In the genomic region with DNA sequence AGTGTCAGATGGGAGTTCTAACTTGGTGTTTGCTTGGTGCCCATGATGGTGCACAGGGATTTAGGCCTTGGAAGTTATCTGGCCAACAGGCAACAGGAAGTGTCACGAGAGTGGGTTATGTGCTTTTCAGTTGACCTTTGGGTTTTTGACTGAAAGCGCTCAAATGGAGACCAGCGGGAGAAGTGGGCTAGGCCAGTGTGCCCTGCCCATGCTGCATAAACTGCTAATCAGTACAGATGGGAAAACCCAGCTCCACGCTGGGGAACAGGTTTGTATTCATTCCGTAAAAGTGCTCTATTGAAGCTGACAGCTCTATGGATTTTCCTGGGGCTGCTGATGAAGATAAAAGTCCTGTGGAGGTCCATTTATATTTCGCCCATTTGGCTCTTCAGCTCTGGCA, we compare ENCODE assay signal across 23 mouse cellular contexts. TPM values are rescaled to one million over a fixed set of nuclear protein-coding genes. Genes with fewer than 3 reads are reported as not detected.
DNase-seq lines count a peak whose midpoint lies in the region; ATAC-seq and TF ChIP-seq lines count a peak whose summit lies in the region.
"Had no signal": no experiment of that assay in that cellular context is flagged by ENCODE, and none has a peak within 500 bp of the region (broad histone marks: within the 10 kb centered on the region; RNA-seq: fewer than 3 reads in every experiment).

No protein-coding gene starts in this region.

- no peak overlapping the region for H3K4me2 ChIP-seq in liver, postnatal 0 days (ENCODE audit: low read depth, low read length)
- H3K4me2 ChIP-seq in liver, embryonic 11.5 days = no peak overlapping the region
- no peak overlapping the region for H3K4me2 ChIP-seq in intestine, embryonic 15.5 days (replicated peaks)
- H3K4me2 ChIP-seq in intestine, postnatal 0 days (replicated peaks; ENCODE audit: low read depth) = no peak overlapping the region
- no peak overlapping the region for H3K4me2 ChIP-seq in stomach, postnatal 0 days (replicated peaks; ENCODE audit: low read depth)
- H3K4me2 ChIP-seq: embryonic facial prominence, embryonic 12.5 days had no signal

- TF ChIP-seq EP300 in liver, postnatal 0 days (IDR thresholded peaks at IDR 0.05; ENCODE audit: low read depth) = no peak
- TF ChIP-seq EP300 in stomach, postnatal 0 days (optimal IDR thresholded peaks at IDR 0.05) = no peak

- H3K27me3 ChIP-seq in liver, postnatal 0 days (ENCODE audit: insufficient read depth, low read length) = no peaks in the 10 kb centered on the region
- H3K27me3 ChIP-seq in liver, embryonic 11.5 days (replicated peaks; ENCODE audit: control insufficient read depth, insufficient read depth, low read length) = no peaks in the 10 kb centered on the region
- no peaks in the 10 kb centered on the region for H3K27me3 ChIP-seq in intestine, embryonic 15.5 days (replicated peaks)
- H3K27me3 ChIP-seq in intestine, postnatal 0 days (replicated peaks; ENCODE audit: control insufficient read depth, insufficient read depth, low read length) = no peaks in the 10 kb centered on the region
- no peaks in the 10 kb centered on the region for H3K27me3 ChIP-seq in stomach, postnatal 0 days (ENCODE audit: control insufficient read depth, insufficient read depth, low read length)
- H3K27me3 ChIP-seq: embryonic facial prominence, embryonic 12.5 days; Patski had no signal

- no peak overlapping the region for H3K9ac ChIP-seq in liver, postnatal 0 days (replicated peaks)
- H3K9ac ChIP-seq in liver, embryonic 11.5 days (ENCODE audit: low read depth, low read length) = no peak overlapping the region
- H3K9ac ChIP-seq in intestine, embryonic 15.5 days = no peak overlapping the region
- no peak overlapping the region; the same call in 1 of the 2 replicates for H3K9ac ChIP-seq in intestine, postnatal 0 days (ENCODE audit: low read depth, low read length)
- no peak overlapping the region for H3K9ac ChIP-seq in stomach, postnatal 0 days (ENCODE audit: low read length)
- H3K9ac ChIP-seq: embryonic facial prominence, embryonic 12.5 days had no signal

- no peak for TF ChIP-seq CTCF in liver, postnatal 0 days (IDR thresholded peaks at IDR 0.05; ENCODE audit: low read depth)
- TF ChIP-seq CTCF in intestine, postnatal 0 days (IDR thresholded peaks at IDR 0.05; ENCODE audit: low read depth) = no peak
- TF ChIP-seq CTCF in stomach, postnatal 0 days (IDR thresholded peaks at IDR 0.05; ENCODE audit: low read depth) = no peak

- WGBS in liver, postnatal 0 days (ENCODE audit: insufficient replicate concordance) = 51% methylated on average over 6 of the region's 6 CpGs
- WGBS in liver, embryonic 11.5 days = 63% methylated on average over 6 of the region's 6 CpGs
- WGBS in intestine, embryonic 15.5 days = 61% methylated on average over 6 of the region's 6 CpGs
- 37% methylated on average over 6 of the region's 6 CpGs for WGBS in intestine, postnatal 0 days
- 58% methylated on average over 6 of the region's 6 CpGs for WGBS in stomach, postnatal 0 days

- no peaks in the 10 kb centered on the region for H3K36me3 ChIP-seq in liver, postnatal 0 days (replicated peaks; ENCODE audit: insufficient read depth, low read length)
- H3K36me3 ChIP-seq in liver, embryonic 11.5 days (ENCODE audit: control insufficient read depth, insufficient read depth, low read length) = no peaks in the 10 kb centered on the region
- no peaks in the 10 kb centered on the region for H3K36me3 ChIP-seq in intestine, embryonic 15.5 days
- H3K36me3 ChIP-seq in intestine, postnatal 0 days (ENCODE audit: control insufficient read depth, insufficient read depth) = no peaks in the 10 kb centered on the region
- no peaks in the 10 kb centered on the region for H3K36me3 ChIP-seq in stomach, postnatal 0 days (ENCODE audit: control insufficient read depth, insufficient read depth, low read length)
- H3K36me3 ChIP-seq: embryonic facial prominence, embryonic 10.5 days; embryonic facial prominence, embryonic 12.5 days; G1E had no signal

- H3K4me1 ChIP-seq in liver, postnatal 0 days (ENCODE audit: insufficient read depth) = peaks cover 17% of the 10 kb centered on the region
- H3K4me1 ChIP-seq in liver, embryonic 11.5 days (replicated peaks; ENCODE audit: control insufficient read depth, insufficient read depth, low read length) = no peaks in the 10 kb centered on the region; the same call in 1 of the 2 replicates
- H3K4me1 ChIP-seq in intestine, embryonic 15.5 days (replicated peaks) = 0 out of 2 replicates have a peak, but pooled peaks cover 7% of the 10 kb centered on the region
- peaks cover 3% of the 10 kb centered on the region; the same call in 1 of the 2 replicates for H3K4me1 ChIP-seq in intestine, postnatal 0 days (replicated peaks; ENCODE audit: control insufficient read depth, insufficient read depth, low read length)
- H3K4me1 ChIP-seq in stomach, postnatal 0 days (replicated peaks; ENCODE audit: control insufficient read depth, insufficient read depth) = no peaks in the 10 kb centered on the region
- H3K4me1 ChIP-seq: embryonic facial prominence, embryonic 12.5 days had no signal

- no peak overlapping the region for H3K4me3 ChIP-seq in liver, postnatal 0 days (ENCODE audit: low read depth, low read length)
- H3K4me3 ChIP-seq in liver, embryonic 11.5 days (ENCODE audit: low read depth, low read length) = no peak overlapping the region
- H3K4me3 ChIP-seq in intestine, embryonic 15.5 days (replicated peaks) = no peak overlapping the region
- no peak overlapping the region for H3K4me3 ChIP-seq in intestine, postnatal 0 days (ENCODE audit: low read depth, low read length)
- H3K4me3 ChIP-seq in stomach, postnatal 0 days (ENCODE audit: low read depth, low read length) = no peak overlapping the region
- H3K4me3 ChIP-seq: embryonic facial prominence, embryonic 10.5 days; embryonic facial prominence, embryonic 12.5 days had no signal

- peak; percentile 22; the same call in 1 of the 2 replicates for ATAC-seq in liver, postnatal 0 days
- no peak for ATAC-seq in liver, embryonic 11.5 days (replicated peaks; ENCODE audit: low FRiP score)
- peak; percentile 58; the same call in 1 of the 2 replicates for ATAC-seq in intestine, embryonic 15.5 days
- ATAC-seq in intestine, postnatal 0 days = peak; percentile 40; the same call in 1 of the 2 replicates
- 0 out of 2 replicates have a peak, but pooled peaks have one; percentile 49 for ATAC-seq in stomach, postnatal 0 days (ENCODE audit: low FRiP score, low TSS enrichment)
- ATAC-seq: activated CD4-positive, CD25-positive, alpha-beta regulatory T cell, adult 4 months; forebrain, embryonic 14.5 days; forebrain, embryonic 16.5 days; Patski had no signal

- no peaks in the 10 kb centered on the region for H3K9me3 ChIP-seq in liver, postnatal 0 days (ENCODE audit: low read length)
- H3K9me3 ChIP-seq in liver, embryonic 11.5 days (ENCODE audit: control insufficient read depth, low read length) = no peaks in the 10 kb centered on the region
- no peaks in the 10 kb centered on the region for H3K9me3 ChIP-seq in intestine, embryonic 15.5 days
- no peaks in the 10 kb centered on the region for H3K9me3 ChIP-seq in intestine, postnatal 0 days (ENCODE audit: control insufficient read depth)
- H3K9me3 ChIP-seq in stomach, postnatal 0 days (ENCODE audit: control insufficient read depth, low read length) = no peaks in the 10 kb centered on the region
- H3K9me3 ChIP-seq: embryonic facial prominence, embryonic 12.5 days; G1E had no signal

- H3K27ac ChIP-seq in liver, postnatal 0 days (ENCODE audit: low read depth) = peak overlapping the region; percentile 73
- H3K27ac ChIP-seq in liver, embryonic 11.5 days (ENCODE audit: low read depth, low read length) = no peak overlapping the region
- peak overlapping the region; percentile 11; the same call in 1 of the 2 replicates for H3K27ac ChIP-seq in intestine, embryonic 15.5 days
- H3K27ac ChIP-seq in intestine, postnatal 0 days (ENCODE audit: low read depth, low read length) = no peak overlapping the region
- H3K27ac ChIP-seq in stomach, postnatal 0 days (replicated peaks) = no peak overlapping the region
- H3K27ac ChIP-seq: embryonic facial prominence, embryonic 10.5 days; embryonic facial prominence, embryonic 12.5 days had no signal

- no peak for DNase-seq in liver, postnatal 0 days
- DNase-seq in liver, embryonic 11.5 days (ENCODE audit: low spot score) = no peak
- DNase-seq in stomach, postnatal 0 days (ENCODE audit: low spot score) = no peak
- no peak for DNase-seq in gastrocnemius, postnatal 10 days
- DNase-seq in heart, adult 8-10 months (ENCODE audit: low spot score) = no peak
- DNase-seq in adrenal gland, adult 2 months = no peak
- DNase-seq: adrenal gland, postnatal 10 days; adrenal gland, postnatal 25 days; cerebellum, adult 11 months; cerebellum, adult 18-20 months; cerebellum, adult 8-10 months; cerebellum, adult 9-11 months; cerebellum, postnatal 14 days; cerebellum, postnatal 36 days had no signal

RNA-seq across cellular contexts. Expression of a gene that starts 10.4 kb away (rescaled TPM):
- polyA plus RNA-seq in liver, postnatal 0 days (2015; fragmentation: Nextera tagmentation; extraction: Ambion mirVana) = 20.2 and 34.0 TPM in 2 replicates
- polyA plus RNA-seq in liver, embryonic 11.5 days (2014; fragmentation: Nextera tagmentation; extraction: Ambion mirVana) = 6.9 and 8.2 TPM in 2 replicates
- 13.9 and 14.1 TPM in 2 replicates for polyA plus RNA-seq in intestine, embryonic 15.5 days (2015; fragmentation: Nextera tagmentation; extraction: Ambion mirVana)
- 25.1 and 28.0 TPM in 2 replicates for polyA plus RNA-seq in intestine, postnatal 0 days (2015; fragmentation: Nextera tagmentation; extraction: Ambion mirVana)
- polyA plus RNA-seq in stomach, postnatal 0 days (2015; fragmentation: Nextera tagmentation; extraction: Ambion mirVana) = 8.8 and 11.3 TPM in 2 replicates
- total RNA-seq in gastrocnemius, postnatal 10 days (2021) = 1 to 10 TPM; 7.5 to 8.2 TPM
- total RNA-seq in heart, adult 8-10 months (2022) = 1 to 10 TPM; 4.5 to 5.7 (median 4.6) TPM
- 100 to 1,000 TPM in 1 of 2 experiments, 10 to 100 TPM in 1; 88.3 to 319 TPM for total RNA-seq in adrenal gland, adult 2 months (2021)
- 405 and 678 TPM in 2 replicates for polyA plus RNA-seq in adrenal gland, adult 2 months (2012; rRNA removed)
- total RNA-seq: G1E had no signal

RNA-seq across cellular contexts. Expression of a gene that starts 52.3 kb away (rescaled TPM):
- 30.8 and 35.2 TPM in 2 replicates for polyA plus RNA-seq in liver, postnatal 0 days (2015; fragmentation: Nextera tagmentation; extraction: Ambion mirVana)
- polyA plus RNA-seq in liver, embryonic 11.5 days (2014; fragmentation: Nextera tagmentation; extraction: Ambion mirVana) = 25.6 and 26.2 TPM in 2 replicates
- 44.5 and 45.3 TPM in 2 replicates for polyA plus RNA-seq in intestine, embryonic 15.5 days (2015; fragmentation: Nextera tagmentation; extraction: Ambion mirVana)
- polyA plus RNA-seq in intestine, postnatal 0 days (2015; fragmentation: Nextera tagmentation; extraction: Ambion mirVana) = 52.4 and 58.4 TPM in 2 replicates
- polyA plus RNA-seq in stomach, postnatal 0 days (2015; fragmentation: Nextera tagmentation; extraction: Ambion mirVana) = 27.9 and 29.7 TPM in 2 replicates
- 10 to 100 TPM; 19.7 to 25.9 TPM for total RNA-seq in gastrocnemius, postnatal 10 days (2021)
- 10 to 100 TPM; 16.5 to 24.9 (median 22.3) TPM for total RNA-seq in heart, adult 8-10 months (2022)
- 10 to 100 TPM; 46.0 to 65.3 TPM for total RNA-seq in adrenal gland, adult 2 months (2021)
- polyA plus RNA-seq in adrenal gland, adult 2 months (2012; rRNA removed) = 2.1 and 2.3 TPM in 2 replicates

Comparison
In these comparisons a context has a peak if more than half of its experiments do, and no peak if none do; other contexts are left out.
1. H3K27ac ChIP-seq: peak in liver, postnatal 0 days (single experiment) and intestine, embryonic 15.5 days (single experiment); none in liver, embryonic 11.5 days (single experiment), intestine, postnatal 0 days (single experiment) and stomach, postnatal 0 days (single experiment).
2. RNA of a gene that starts 10.4 kb away (polyA plus RNA-seq): 405 to 678 TPM in adrenal gland, adult 2 months; 25.1 to 28.0 TPM in intestine, postnatal 0 days, 20.2 to 34.0 TPM in liver, postnatal 0 days, 13.9 to 14.1 TPM in intestine, embryonic 15.5 days, 8.8 to 11.3 TPM in stomach, postnatal 0 days and 6.9 to 8.2 TPM in liver, embryonic 11.5 days; every median in the first group is over 10 times any median in the second.